Mouse (Mus musculus) adrenal gland, postnatal 14 days (tissue): Measurements from ENCODE around the gene Alox5. TPM values are rescaled to one million over a fixed set of nuclear protein-coding genes. Genes with fewer than 3 reads are reported as not detected.
"Not testable (repeated sequence)": the region's sequence is repeated elsewhere in the genome, so short reads cannot be mapped to it uniquely, and the experiment has no call there.

ENCODE experiments used
- DNase-seq: peaks from one replicate; pipeline ENCODE4 v3.0.0; 2021; ENCODE audit warnings: mixed read lengths
- long read RNA-seq, 2 experiments: library from polyadenylated mRNA; stranded (forward); transcript quantifications; one replicate each; pipeline ENCODE4 v2.0.0; 2021
- total RNA-seq: library from RNA; stranded (reverse); gene quantifications from 2 replicates; pipeline ENCODE4 v1.2.3, GENCODE M21; 2021

Gene Alox5
- 1.5 and 2.7 TPM in 2 replicates for total RNA-seq
- long read RNA-seq, experiment 1, result 0 reads
- long read RNA-seq, experiment 2, result 0 reads

- DNase-seq, result peak; percentile 38
Observed at GRCm38 (mm10) chr6:116460544-116461283, at the start of gene Alox5. Gene Alox5 (minus strand): TSS chr6:116461178.

GRCm38 (mm10) chr6:116506302-116507003 is 45.5 kb upstream of the Alox5 start, which contains the start of gene Olfr212:
Gene Olfr212 (plus strand): TSS chr6:116506516.
- not testable (repeated sequence) for DNase-seq

- DNase-seq, result no peak
Observed at GRCm38 (mm10) chr6:116495960-116496359, 35.0 kb upstream of the Alox5 start.

GRCm38 (mm10) chr6:116493742-116494141 is 32.8 kb upstream of the Alox5 start:
- no peak for DNase-seq

- DNase-seq, result no peak
Observed at GRCm38 (mm10) chr6:116488791-116489190, 27.8 kb upstream of the Alox5 start, which contains the start of gene Olfr211. Gene Olfr211 (plus strand): TSS chr6:116489091.

GRCm38 (mm10) chr6:116486833-116487232 is 25.9 kb upstream of the Alox5 start:
- no peak for DNase-seq

GRCm38 (mm10) chr6:116485081-116485480 is 24.1 kb upstream of the Alox5 start:
- no peak for DNase-seq

GRCm38 (mm10) chr6:116468081-116468480 is 7.1 kb upstream of the Alox5 start:
- DNase-seq, result no peak

- no peak for DNase-seq
Observed at GRCm38 (mm10) chr6:116459232-116459631, 1.7 kb downstream of the Alox5 start.

- DNase-seq, result no peak
Observed at GRCm38 (mm10) chr6:116458728-116459127, 2.2 kb downstream of the Alox5 start.

GRCm38 (mm10) chr6:116456482-116456881 is 4.5 kb downstream of the Alox5 start:
- no peak for DNase-seq

GRCm38 (mm10) chr6:116455781-116456180 is 5.2 kb downstream of the Alox5 start:
- DNase-seq, result no peak

GRCm38 (mm10) chr6:116440849-116441248 is 20.1 kb downstream of the Alox5 start:
- no peak for DNase-seq

- DNase-seq, result no peak
Observed at GRCm38 (mm10) chr6:116440447-116440846, 20.5 kb downstream of the Alox5 start.

GRCm38 (mm10) chr6:116439531-116439930 is 21.4 kb downstream of the Alox5 start:
- DNase-seq, result no peak

- no peak for DNase-seq
Observed at GRCm38 (mm10) chr6:116438864-116439263, 22.1 kb downstream of the Alox5 start.

GRCm38 (mm10) chr6:116428282-116428681 is 32.7 kb downstream of the Alox5 start:
- no peak for DNase-seq

GRCm38 (mm10) chr6:116427552-116427951 is 33.4 kb downstream of the Alox5 start:
- no peak for DNase-seq

GRCm38 (mm10) chr6:116423664-116424063 is 37.3 kb downstream of the Alox5 start:
- DNase-seq, result peak; percentile 56

- no peak for DNase-seq
Observed at GRCm38 (mm10) chr6:116422991-116423390, 38.0 kb downstream of the Alox5 start.

- no peak for DNase-seq
Observed at GRCm38 (mm10) chr6:116420271-116420670, 40.7 kb downstream of the Alox5 start.

- no peak for DNase-seq
Observed at GRCm38 (mm10) chr6:116419699-116420098, 41.3 kb downstream of the Alox5 start.

- DNase-seq, result no peak
Observed at GRCm38 (mm10) chr6:116418487-116418886, 42.5 kb downstream of the Alox5 start.
